Mouse (Mus musculus) spleen, adult 2 months (tissue): ENCODE measurements around the gene Kank1.

ENCODE experiments used
- CTCF ChIP-seq: fragments of 200-500 bp; IDR thresholded peaks from 2 replicates; pipeline ENCODE4 v1.5.1; 2011; ENCODE audit warnings: mild to moderate bottlenecking, inconsistent platforms; ENCODE audit not compliant: insufficient read depth, insufficient read length, insufficient replicate concordance; ENCODE audit errors: extremely low read depth
- POLR2A ChIP-seq: fragments of 200-500 bp; IDR thresholded peaks from 2 replicates; pipeline ENCODE4 v1.6.1; 2011; ENCODE audit warnings: low read depth, low read length, inconsistent platforms

DNA sequence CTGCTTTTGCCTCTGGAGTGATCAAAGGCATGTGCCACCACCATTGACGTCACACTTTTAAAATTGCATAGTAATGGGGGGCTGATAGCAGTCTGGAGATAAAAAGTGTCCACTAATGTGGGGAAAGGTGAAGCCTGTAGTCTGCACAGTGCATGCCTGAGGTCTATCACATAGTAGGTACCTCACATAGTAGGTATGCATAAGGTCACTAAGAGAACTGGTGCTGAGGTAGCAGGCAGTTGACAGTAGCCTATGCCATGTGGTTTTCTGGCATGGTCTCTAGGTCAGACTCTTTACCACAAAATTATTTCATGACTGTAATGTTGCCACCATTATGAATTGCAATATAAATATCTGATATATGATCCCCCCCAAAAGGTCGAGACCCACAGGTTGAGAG lies 71.4 kb downstream of the Kank1 start:
- TF ChIP-seq POLR2A: no peak
- TF ChIP-seq CTCF: no peak
